Mouse (Mus musculus) forelimb bud, embryonic 11.5 days (tissue): ENCODE data around the gene Surf4.
A peak's percentile ranks its signal among the peaks of the same experiment; 100 is the strongest.
"Not testable (repeated sequence)": the region's sequence is repeated elsewhere in the genome, so short reads cannot be mapped to it uniquely, and the experiment has no call there.

Experiments
- DNase-seq: peaks from one replicate; pipeline ENCODE4 v3.0.0-alpha.2; 2012; ENCODE audit warnings: low read depth, low spot score

Surf4 gene

DNA sequence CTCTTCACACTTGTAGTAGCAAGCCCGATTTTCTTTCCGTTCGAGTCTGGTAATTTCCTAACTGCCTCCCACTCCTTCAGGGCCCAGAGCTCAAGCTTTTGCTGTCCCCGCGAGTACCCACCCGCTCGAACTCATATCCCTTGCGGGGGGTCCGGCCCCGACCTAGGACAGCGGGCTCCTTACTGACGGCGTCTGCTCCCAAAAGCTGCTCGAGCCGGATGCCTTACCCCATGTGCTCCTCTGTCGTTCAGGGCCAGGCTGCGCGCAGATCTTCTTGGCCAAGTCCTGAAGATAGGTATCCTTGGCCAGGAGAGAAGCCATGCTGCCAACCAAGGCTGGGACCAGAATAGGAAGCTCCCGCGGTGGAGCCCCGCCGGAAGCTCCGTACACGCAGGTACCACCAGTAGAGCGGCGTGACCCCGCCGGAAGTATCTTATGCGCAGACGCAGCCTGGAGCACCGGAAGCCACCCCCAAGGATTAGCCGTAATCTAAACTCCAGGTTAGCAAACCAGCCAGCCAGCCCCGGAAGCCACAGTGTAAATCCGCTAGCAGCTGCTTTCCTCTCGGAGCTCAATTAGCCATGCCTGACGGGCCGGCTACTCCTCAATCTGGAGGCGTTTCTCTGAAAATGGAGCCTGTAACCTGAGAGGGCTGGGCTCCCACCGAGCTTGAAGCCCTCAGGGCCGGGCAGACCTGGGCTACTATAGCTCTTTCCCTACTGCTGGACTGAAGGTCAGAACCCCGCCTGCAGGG lies 31.1 kb downstream of the Surf4 start, which contains the start of gene Surf6:
Gene Surf6 (minus strand): TSS at position 413 of the 754 bp plus-strand sequence.
- DNase-seq, result peak; percentile 97

DNA sequence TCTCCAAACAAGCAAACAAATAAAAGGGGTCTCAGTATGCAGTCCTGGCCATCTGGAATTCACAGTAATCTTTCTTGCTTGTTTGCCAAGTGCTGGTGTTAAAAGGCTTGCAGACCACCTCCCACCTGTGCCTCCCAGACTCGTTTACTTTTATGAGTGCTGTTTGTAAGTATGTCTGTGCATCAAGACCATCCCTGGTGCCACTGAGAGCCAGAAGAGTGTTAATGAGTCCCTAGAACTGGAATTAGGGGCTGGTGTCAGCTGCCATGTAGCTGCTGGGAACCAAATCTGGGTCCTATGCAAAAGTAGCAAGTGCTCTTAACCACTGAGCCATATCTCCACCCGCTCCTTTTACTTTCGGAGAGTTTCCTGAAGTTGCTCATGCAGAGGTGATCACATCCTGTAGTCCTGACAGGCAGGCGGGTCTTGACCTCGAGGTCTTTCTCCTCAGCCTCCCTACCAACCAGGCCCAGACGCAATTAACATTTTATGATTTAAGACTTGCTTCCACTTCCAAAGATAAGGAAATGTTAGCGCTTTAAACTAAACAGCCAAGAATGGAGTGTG lies 31.8 kb downstream of the Surf4 start:
- DNase-seq, result no peak

DNA sequence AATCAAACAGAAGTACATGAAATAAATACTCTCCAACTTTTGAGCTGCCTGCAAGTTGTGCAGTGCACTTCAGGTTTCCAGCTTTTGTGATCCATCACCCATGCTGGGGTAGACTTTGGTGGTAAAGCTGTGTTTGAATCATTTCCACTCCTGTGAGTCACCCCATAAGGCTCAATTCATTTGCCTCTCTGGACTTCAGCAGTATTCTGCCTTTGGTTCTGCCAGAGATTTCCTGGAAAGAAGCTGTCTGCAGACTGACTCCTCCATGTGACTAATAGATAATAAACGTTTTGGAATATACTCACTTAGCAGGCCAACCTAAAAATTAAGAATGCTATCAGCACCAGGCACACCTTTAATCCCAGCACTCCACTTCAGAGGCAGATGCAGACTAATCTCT lies 33.0 kb downstream of the Surf4 start:
- no peak for DNase-seq

DNA sequence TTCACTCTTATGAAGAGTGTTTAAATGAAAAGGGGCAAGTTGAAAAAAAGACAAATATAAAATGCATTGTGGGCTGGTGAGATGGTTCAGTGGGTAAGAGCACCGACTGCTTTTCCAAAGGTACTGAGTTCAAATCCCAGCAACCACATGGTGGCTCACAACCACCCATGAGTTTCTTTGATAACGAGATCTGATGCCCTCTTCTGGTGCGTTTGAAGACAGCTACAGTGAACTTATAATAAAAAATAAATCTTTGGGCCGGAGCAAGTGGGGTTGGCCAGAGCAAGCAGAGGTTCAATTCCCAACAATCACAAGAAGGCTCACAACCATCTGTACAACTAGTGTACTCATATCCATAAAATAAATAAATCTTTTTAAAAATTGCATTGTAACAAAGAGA lies 37.8 kb downstream of the Surf4 start:
- DNase-seq, result no peak

DNA sequence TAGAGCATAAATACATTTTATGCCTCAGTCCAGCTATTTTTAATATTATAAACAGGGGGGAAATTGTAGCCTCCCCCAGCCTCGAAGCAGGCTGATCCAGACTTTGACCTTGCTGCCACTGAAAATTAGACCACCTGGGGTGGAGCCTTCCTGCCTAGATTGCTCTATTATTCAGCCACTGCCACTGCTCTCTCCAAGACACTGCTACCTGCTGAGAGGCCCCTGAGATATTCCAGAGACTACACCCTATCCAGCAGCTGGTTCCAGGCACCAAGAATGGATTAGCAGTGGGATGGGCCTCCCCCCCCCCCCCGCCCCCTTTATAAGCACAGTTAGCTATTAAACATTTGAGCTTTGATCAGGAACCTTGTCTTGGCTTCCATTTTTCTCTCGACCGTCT lies 47.6 kb downstream of the Surf4 start:
- not testable (repeated sequence) for DNase-seq

DNA sequence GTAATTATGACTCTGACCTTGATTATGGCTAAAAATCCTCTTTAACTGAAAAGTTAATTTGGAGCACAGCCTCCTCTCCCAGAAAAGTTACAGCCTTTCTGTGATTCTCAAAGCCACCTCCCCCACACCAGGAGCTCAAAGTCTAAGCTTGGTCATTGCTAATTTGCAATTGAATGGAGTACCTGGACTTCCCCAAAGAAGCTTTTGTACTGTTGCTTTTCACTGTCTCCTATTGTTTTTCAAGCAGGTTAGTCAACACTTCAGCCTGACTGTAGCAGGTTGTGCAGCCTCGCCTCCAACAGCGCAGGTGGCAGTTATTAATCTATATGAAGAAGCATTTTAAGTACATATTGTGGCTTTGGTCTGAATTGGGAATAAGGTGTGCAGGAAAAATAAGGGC lies 48.2 kb downstream of the Surf4 start:
- DNase-seq, result not testable (repeated sequence)

DNA sequence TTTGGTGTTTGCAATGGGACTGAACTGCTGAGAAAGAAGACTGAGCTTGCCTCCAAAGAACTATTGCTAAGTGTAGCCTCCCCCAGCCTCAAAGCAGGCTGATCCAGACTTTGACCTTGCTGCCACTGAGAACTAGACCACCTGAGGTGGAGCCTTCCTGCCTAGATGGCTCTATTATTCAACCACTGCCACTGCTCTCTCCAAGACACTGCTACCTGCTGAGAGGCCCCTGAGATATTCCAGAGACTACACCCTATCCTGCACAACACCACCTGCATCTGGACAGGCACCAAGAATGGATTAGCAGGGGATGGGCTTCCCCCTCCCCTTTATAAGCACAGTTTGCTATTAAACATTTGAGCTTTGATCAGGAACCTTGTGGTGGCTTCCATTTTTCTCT lies 55.2 kb downstream of the Surf4 start:
- DNase-seq, result no peak

DNA sequence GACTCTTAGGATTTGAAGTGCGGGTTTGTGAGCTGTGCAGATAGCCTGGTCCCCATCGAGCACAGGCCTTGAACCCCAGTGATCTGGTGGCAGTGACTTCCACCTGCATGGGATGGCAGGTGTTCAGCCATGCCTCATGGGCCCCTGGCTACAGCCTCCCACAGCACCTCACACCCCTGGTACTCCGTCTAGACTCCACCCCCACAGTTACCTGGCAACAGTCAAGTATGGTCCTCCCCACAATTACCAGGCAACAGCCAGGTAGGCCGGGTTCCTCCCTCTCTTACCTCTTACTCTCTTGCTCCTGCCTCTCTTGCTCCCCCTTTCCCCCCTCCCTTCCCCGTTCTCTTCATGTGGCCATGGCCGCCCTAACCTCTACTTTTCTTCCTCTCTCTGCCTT lies 63.1 kb downstream of the Surf4 start:
- no peak for DNase-seq
